Mouse (Mus musculus) adrenal gland, postnatal 10 days (tissue): ENCODE measurements at regions not wholly inside any gene's neighbourhood (a gene's known extent, or its start where the extent isn't known, plus 50 kb on each side); places are given as distances from the start of the nearest gene placed in this dataset.

Experiments
- DNase-seq: peaks from one replicate; pipeline ENCODE4 v3.0.0; 2021; ENCODE audit warnings: mixed read lengths

DNA sequence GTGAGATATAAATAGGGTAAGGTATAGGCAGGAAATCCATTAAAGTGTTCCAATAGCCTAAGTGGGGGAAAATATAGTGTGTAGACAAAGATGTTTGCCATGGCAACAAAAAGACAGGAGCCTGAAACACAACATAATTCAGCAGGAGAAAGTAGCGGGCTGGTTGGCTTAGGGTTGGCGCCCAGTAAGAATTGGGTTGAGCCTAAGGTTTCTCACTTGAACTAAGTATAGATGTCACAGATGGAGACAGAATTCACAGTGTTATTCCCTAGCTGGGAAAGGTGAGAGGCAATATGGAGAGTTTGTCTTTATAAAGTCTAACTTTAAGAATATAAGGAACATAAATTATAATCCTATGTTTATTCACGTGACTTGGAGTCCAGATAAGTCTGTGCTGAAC, 64.8 kb upstream of the Ogfrl1 start:
- no peak for DNase-seq

DNA sequence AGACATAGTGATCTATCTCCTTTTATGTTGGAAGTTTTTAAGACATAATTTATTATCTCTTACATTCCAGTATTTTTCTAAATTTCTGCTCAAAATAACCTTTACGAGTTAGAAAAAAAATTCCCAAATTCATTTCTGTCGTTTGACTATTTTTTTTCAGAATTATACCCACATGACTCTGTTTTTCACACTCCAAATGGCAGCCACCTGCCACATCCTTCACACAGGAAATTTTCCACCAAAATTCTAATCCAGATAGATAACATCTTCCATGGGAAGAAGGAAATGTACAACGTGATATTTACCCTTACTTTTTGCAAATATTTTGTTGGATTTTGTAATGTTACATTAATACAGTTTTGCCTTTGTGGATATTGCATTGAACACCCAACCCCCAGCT, 66.5 kb upstream of the Ogfrl1 start:
- no peak for DNase-seq

DNA sequence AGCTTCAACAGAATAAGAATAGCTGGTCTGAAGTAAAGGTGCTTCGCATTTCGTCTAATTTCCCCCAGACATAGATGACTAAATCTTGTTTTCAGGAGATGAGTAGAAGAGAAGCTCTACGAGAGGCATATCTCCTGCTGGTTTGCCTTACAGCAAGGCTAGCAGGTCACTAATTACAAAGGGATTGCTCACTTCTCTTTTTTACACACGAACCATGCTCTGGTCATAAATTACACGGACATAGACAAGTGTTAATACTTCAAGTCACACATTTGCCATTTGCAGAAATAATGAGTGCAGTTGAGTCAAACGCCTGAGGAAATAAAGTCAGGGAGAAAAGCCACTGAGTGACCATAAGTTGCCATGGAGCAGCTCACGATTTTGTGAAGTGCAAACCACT, 68.8 kb upstream of the Ogfrl1 start:
- DNase-seq, result no peak

- DNase-seq, result no peak
Measured at GRCm38 (mm10) chr1:23467405-23467804, 69.8 kb upstream of the Ogfrl1 start.

GRCm38 (mm10) chr1:23480776-23481320, 83.3 kb upstream of the Ogfrl1 start:
- DNase-seq, result no peak

DNA sequence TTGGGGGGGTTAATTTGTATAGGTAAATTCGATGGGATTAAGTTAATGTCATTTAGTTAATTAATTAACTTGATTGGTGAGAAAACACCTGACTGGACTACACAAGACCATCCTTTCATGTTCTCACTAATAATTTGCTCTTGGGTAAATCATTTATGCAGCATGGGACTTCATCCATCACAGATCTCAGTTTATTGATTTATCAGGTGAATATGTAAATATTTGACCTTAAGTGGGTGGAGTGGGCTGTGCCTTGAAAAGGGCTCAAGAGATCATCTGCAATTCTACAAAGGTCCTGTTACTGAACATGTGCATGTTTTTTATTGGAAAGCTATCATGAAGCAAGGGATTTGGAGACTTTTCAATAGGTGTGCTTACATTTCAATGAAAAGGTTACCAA, 87.0 kb upstream of the Ogfrl1 start:
- no peak for DNase-seq

DNA sequence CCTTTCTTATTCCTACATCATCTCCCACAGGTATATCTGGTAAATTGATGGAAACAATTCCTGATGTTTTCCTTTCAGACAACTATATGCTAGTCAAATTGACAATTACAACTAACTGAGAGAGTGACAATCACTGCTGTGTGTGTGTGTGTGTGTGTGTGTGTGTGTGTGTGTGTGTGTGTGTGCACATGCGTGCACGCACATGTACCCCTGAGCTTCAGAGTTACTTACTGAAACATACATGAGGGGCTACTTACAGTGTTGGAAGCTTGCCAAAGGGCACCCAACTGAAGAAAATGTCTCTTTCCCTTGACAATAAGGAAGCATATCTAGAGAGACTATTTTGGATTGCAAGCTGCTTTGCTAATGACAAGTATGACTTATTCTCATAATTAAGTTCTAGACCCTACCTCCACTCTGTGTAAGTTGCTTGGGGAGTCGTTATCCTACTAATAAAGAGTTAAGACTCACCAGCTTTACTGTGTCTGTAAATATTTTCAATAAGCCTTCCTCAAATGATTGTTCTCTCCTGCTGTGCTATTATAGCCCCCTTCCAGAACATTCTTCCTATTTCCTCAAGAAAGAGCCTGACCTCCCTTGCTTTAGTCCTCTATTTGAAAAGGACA, 87.7 kb upstream of the Ogfrl1 start:
- no peak for DNase-seq

- DNase-seq, result no peak
Measured at GRCm38 (mm10) chr1:23487031-23487430, 89.5 kb upstream of the Ogfrl1 start.

DNA sequence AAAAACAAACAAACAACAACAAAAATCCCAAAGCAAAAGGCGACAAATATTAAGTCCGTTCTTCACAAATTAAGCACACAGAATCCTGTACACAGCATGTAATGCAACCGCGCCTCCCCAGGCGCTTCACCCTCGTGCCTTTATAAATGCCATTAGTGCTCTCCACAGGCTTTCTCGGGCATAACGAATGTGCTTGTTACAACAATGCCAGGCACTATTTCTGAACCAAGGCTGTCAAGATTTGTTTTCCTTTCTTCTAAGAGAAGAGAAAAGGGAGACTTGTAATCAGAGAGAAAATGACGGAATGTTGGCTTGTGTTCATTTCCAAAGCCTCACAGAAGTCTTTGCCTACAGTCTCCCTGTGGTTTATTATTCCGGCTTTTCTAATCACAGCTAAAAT, 93.1 kb upstream of the Ogfrl1 start:
- DNase-seq, result no peak

DNA sequence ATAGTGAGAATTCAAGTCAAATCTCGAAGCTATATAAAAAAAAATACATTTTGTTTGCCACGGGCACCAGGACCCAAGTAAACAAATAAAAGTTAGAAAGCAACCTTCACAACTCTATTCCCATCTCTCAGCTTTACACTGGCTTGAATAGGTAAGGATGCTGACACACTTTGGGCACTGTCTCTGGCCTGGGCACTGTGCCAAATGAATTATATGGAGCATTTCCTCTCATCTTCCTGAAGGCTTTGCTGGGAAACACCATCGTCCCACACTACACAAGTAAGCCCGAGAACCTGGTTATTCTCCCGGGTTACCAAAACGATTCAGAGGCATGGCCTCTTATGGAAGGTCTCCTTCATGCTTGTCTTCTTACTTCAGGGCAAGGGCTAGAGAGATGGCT, 93.5 kb upstream of the Ogfrl1 start:
- peak; percentile 3 for DNase-seq

DNA sequence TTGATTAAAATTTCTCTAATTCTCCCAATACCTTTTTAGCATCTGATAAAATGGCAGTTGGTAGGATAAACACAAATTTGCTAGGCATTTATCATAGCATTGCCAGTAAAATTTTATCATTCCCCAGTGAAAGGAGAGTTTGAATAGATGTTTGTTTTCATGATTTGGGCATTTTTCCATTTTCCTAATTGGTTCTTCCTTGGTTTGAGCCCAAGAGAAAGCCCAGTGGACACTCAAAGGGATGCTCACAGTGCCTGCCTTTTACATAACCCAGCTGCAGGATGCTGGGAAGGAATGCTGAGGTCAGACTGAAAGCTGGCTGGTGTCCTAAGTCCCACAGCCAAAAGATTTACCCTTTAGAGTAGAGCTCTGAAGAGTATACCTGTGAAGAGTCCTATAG, 95.4 kb upstream of the Ogfrl1 start:
- DNase-seq, result no peak

DNA sequence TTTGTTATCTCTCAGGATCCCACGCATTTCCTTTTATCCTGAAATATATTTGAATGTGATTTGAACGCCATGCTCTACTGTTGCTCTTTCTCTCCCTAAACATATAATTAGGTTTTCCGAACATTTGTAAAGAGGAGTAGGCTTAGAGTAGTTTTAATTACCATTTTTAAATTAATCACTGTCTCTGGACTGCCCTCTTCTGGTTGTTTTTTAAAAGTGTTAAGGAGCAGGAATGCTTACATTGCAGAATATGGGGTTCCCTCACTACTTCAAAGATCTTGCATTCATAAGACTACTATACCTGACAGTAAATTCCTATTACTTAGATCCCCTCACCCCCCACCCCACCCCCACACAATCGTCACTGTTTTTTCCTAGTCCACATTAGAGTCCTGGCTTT, 97.8 kb upstream of the Ogfrl1 start:
- no peak for DNase-seq

DNA sequence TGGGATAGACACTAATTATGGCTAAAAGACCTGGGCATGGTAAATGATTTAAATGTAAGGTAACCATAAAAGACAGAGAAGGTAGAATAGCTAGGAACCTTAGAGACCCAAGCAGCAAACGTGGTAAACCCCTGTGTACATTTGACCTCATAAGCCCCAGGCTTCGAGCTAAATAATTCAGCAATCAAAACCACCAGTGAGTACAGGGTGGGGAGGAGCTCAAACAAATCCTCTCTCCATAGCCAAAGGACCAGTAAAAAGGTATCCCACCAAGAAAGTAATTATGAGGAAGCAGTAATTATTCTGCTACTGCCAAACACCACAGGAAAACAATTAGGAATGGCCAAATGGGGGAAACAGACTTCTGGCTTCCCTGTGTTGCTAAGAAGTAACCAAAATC, 122.5 kb upstream of the Ogfrl1 start:
- no peak for DNase-seq

- no peak for DNase-seq
Measured at GRCm38 (mm10) chr1:23532659-23533058, 135.1 kb upstream of the Ogfrl1 start.

GRCm38 (mm10) chr1:23536621-23537020, 139.0 kb upstream of the Ogfrl1 start:
- no peak for DNase-seq

- DNase-seq, result no peak
Measured at GRCm38 (mm10) chr1:23538419-23538818, 140.8 kb upstream of the Ogfrl1 start.

- no peak for DNase-seq
Measured at GRCm38 (mm10) chr1:23540594-23540993, 143.0 kb upstream of the Ogfrl1 start.

GRCm38 (mm10) chr1:23555794-23556193, 158.2 kb upstream of the Ogfrl1 start:
- no peak for DNase-seq

DNA sequence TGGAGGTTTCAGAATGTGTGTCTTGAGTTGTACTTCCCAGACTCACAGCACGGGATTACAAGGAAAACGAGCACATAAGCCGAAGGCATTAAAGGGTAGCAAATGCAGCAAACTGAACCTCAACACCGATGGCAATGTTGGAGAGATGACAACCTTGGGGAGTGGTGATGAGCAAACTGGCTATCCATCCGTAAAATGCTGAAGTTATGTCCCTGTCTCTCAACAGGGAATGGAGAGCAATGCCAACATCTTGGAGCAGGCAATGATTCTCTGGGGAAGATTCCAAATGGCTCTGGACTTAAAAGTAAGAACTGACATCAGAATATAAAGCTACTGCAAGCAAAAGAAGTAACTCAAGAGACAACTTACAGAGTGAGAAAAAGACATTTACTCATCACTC, 170.5 kb upstream of the Ogfrl1 start:
- no peak for DNase-seq

DNA sequence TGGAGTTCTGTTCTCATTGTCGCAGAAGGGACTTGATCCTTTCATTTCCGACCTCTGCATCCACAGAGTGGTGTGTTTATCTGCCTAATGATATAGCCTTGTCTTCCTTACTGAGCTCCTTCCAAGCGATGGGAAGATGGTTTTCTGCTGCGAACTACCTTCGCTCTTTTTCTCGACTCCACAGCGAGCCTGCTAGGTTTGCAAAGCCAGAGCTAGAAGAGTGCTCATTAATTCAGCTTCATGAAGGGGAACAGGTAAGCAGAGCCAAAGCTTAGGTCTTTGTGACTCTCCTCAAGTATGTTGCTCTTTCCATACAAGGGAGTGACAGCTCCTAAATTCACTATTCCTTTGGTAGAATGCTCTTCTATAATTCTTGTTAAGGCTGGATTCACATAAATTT, 176.9 kb upstream of the Ogfrl1 start:
- no peak for DNase-seq

- no peak for DNase-seq
Measured at GRCm38 (mm10) chr1:23575005-23575404, 177.4 kb upstream of the Ogfrl1 start.

DNA sequence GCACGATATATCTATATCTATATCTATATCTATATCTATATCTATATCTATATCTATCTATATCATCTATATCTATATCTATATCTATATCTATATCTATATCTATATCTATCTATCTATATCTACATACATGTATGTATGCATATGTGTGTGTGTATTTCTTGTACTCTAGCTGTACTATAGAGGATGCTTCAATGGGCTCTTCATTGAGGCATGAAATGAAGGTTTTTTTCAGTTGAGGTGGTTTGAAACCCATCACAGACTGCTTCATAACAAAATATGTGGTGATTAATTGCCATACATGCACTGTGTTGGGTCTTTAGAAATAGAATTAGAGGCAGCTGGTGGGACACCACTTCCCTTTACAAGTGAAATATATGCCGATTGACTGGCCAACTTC, 177.9 kb upstream of the Ogfrl1 start:
- DNase-seq, result no peak

DNA sequence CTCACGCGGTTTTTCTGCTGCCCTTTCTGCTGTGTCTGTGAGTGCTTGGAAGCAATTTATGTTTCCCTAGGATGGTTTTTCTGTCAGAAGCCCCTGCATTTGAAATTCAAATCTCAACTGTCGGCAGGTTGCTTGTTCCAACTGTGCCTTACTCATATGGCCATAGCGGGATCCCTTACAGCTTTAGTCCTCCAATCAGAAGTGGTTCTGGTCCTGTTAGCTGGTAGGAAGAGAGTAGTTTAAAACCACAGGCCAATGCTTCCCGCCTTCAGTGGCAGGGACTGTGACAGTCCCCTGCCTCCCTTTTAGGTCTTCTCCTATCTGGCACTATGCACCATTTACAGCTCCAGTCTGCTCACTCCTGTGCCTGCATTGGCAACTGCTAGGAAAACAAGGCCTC, 178.6 kb upstream of the Ogfrl1 start:
- no peak for DNase-seq

DNA sequence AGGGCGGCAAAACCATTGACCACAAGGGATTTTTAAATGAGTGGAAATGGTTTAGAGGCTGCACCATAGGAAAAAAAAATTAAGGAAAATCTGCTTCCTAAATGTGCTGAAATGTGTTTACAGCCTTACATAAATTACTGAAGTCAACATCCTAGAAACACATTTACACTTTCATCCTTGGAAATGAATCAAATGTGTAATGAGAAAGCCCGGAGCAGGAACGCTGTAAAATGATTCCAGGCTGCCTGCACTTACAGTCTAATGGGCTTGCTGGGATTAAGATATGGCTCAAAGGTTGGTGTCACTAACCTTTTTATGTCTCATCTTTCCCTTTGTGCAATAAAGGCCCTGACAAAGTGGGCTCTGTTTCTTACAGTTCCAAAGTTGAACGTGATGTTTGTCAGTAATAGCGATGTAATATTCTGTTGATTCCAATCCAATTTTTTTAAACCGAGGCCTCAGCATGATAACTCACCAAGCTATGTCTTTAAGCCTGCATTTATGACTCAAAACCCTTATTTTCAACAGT, 172.1 kb upstream of the B3gat2 start:
- no peak for DNase-seq
